Mouse (Mus musculus): ENCODE results near the gene Drc7.

DNA sequence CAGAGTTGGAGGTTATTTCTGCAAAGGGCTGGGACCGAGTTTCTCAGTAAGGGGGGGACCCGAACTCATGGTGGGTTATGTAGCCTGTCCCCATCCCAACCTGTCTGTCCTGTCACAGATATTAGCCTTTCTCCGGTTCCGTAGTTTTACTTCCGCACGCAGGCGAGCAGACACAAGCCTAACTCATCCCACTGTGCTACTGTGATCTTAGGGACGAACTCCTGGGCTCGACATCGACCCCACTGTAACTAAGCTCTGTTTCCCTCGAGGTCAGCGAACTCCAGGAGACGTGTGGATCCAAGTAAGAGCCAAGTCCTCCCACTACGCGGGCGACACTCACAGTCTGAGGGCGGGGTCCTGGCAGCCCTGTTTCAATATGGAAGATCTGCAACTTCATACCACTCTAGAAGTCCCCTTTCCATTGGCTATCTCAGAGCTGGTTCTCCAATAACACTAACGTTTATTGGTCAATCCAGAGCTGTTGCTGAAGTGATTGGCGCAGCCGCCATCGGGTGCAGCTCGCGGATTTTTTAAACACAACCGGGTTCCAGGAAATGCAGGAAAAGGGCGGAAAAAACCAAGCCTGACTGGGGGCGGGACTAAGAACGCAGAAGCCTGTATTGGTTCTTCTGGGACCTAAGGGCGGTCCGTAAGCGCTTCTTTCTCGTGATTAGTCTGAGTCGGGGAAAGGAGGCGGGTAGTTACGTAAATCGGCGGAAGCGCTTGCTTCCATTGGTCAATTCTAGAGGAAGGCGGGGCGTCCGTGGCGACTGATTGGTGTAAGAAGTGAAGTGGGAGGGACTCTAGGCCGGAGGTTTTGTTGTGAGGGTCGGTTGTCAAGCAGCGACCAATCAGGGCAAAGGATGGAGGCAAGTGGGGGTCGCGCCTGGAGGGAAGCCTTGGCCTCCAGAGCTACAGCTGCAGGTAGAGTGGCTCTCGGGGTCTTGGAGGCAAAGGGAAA, 25.8 kb downstream of the Drc7 start, which contains the start of gene Katnb1:
- TF ChIP-seq CTCF (IDR thresholded peaks at IDR 0.05; ENCODE audit: borderline replicate concordance, control insufficient read depth, extremely low read depth, insufficient read depth, low read length, poor library complexity) (no peak), POLR2A (IDR thresholded peaks at IDR 0.05; ENCODE audit: control insufficient read depth, extremely low read depth, insufficient read depth, low read length, poor library complexity) (peak; percentile 84)
